Mouse (Mus musculus) ES-E14 (cell line): ENCODE data around the gene B4galt1. TPM values are rescaled to one million over a fixed set of nuclear protein-coding genes. Genes with fewer than 3 reads are reported as not detected.

Source experiments
- DNase-seq: peaks from one replicate; pipeline ENCODE4 v3.0.0-alpha.2; 2013; ENCODE audit warnings: low read depth, low spot score
- H3K27ac ChIP-seq: 2 replicates; pipeline ENCODE4 v1.5.1; 2012; ENCODE audit warnings: low read depth, mild to moderate bottlenecking, low read length, moderate library complexity, mixed read lengths; ENCODE audit not compliant: poor library complexity, insufficient read depth, severe bottlenecking
- H3K36me3 ChIP-seq: 2 replicates; pipeline ENCODE4 v1.6.1; 2012; ENCODE audit warnings: mild to moderate bottlenecking, low read length, moderate library complexity, mixed read lengths; ENCODE audit not compliant: control insufficient read depth, poor library complexity, insufficient read depth, severe bottlenecking
- H3K4me1 ChIP-seq, 2 experiments: fragments of 150-350 bp in 1 of 2; sonication (generic) in 1 of 2; 2 replicates each; pipeline ENCODE4 v1.6.1; 2012; ENCODE audit warnings: low read length in 2 of 2, mild to moderate bottlenecking in 1 of 2, mixed read lengths in 1 of 2; ENCODE audit not compliant: control insufficient read depth in 2 of 2, insufficient read depth in 2 of 2, poor library complexity in 1 of 2
- H3K4me3 ChIP-seq, 2 experiments: fragments of 150-350 bp in 1 of 2; sonication (generic) in 1 of 2; 2 replicates each; pipeline ENCODE4 v1.5.1; 2012; ENCODE audit warnings: low read length in 2 of 2, low read depth in 1 of 2, mild to moderate bottlenecking in 1 of 2, mixed read lengths in 1 of 2; ENCODE audit not compliant: insufficient read depth in 1 of 2, poor library complexity in 1 of 2, severe bottlenecking in 1 of 2
- H3K9ac ChIP-seq: 2 replicates; pipeline ENCODE4 v1.6.1; 2012; ENCODE audit warnings: low read depth, mild to moderate bottlenecking, low read length, mixed read lengths; ENCODE audit not compliant: poor library complexity, insufficient read depth, severe bottlenecking
- H3K9me3 ChIP-seq: fragments of 150-350 bp; sonication (generic); 2 replicates; pipeline ENCODE4 v1.6.1; 2012; ENCODE audit warnings: low read depth, mild to moderate bottlenecking, low read length; ENCODE audit not compliant: control insufficient read depth, insufficient read depth
- CHD2 ChIP-seq: IDR thresholded peaks from 2 replicates; pipeline ENCODE4 v1.6.1; 2014; ENCODE audit warnings: mild to moderate bottlenecking, low read depth, low read length, inconsistent platforms
- HCFC1 ChIP-seq: IDR thresholded peaks from 2 replicates; pipeline ENCODE4 v1.6.1; 2012; ENCODE audit warnings: low read length, inconsistent platforms, borderline replicate concordance; ENCODE audit not compliant: insufficient read depth
- MAFK ChIP-seq: IDR thresholded peaks from 2 replicates; pipeline ENCODE4 v1.6.1; 2014; ENCODE audit warnings: mild to moderate bottlenecking, low read depth, low read length, inconsistent platforms; ENCODE audit not compliant: insufficient read depth
- ZC3H11A ChIP-seq: IDR thresholded peaks from 2 replicates; pipeline ENCODE4 v1.6.1; 2012; ENCODE audit warnings: low read depth, mild to moderate bottlenecking, inconsistent platforms, low read length, borderline replicate concordance
- ZNF384 ChIP-seq: IDR thresholded peaks from 2 replicates; pipeline ENCODE4 v1.6.1; 2012; ENCODE audit warnings: low read depth, low read length, inconsistent platforms
- in situ Hi-C, 2 experiments: fragments of 600-800 bp; cut with MboI; formaldehyde crosslinking; loops; one replicate each; pipeline ENCODE4 v1.15.1; 2025; ENCODE audit warnings: low sequenced_read_pairs in 2 of 2, inconsistent platforms in 1 of 2; ENCODE audit not compliant: unreplicated experiment in 2 of 2
- total RNA-seq: library from RNA; depleted of rRNA; stranded (reverse); fragments of 300-350 nt; gene quantifications from 2 replicates; pipeline ENCODE4 v1.2.3, GENCODE M21; 2012

The B4galt1 gene
- total RNA-seq, 1 experiment, result 29.2 TPM

GRCm38 (mm10) chr4:40852249-40852781 lies 1.5 kb downstream of the B4galt1 start:
- in situ Hi-C loops, result no loop called here
- Histone ChIP-seq H3K9me3 (no peaks in the 10 kb centered on the region), H3K4me3 (peak overlapping the region; percentile 86 to 90), H3K27ac (no peak overlapping the region), H3K36me3 (no peaks in the 10 kb centered on the region; the same call in 1 of the 2 replicates), H3K4me1 (peaks cover 4 to 9% of the 10 kb centered on the region in 2 experiments; a peak in 2 of 4 replicates), H3K9ac (peak overlapping the region; percentile 64; the same call in 1 of the 2 replicates)
- TF ChIP-seq ZC3H11A (no peak), MAFK (no peak), ZNF384 (no peak), HCFC1 (no peak), CHD2 (no peak)
- DNase-seq, result no peak

- no peaks in the 10 kb centered on the region; the same call in 1 of the 2 replicates for H3K36me3 ChIP-seq
- no peaks in the 10 kb centered on the region for H3K9me3 ChIP-seq
- H3K27ac ChIP-seq, result no peak overlapping the region
- in situ Hi-C loops, result no loop called here
- DNase-seq, result no peak
- no peak overlapping the region; a peak in 1 of 4 replicates for H3K4me3 ChIP-seq
- H3K9ac ChIP-seq, result no peak overlapping the region
- H3K4me1 ChIP-seq, result peaks cover 4 to 8% of the 10 kb centered on the region in 2 experiments; a peak in 2 of 4 replicates
- no peak for TF ChIP-seq HCFC1
- TF ChIP-seq ZC3H11A, result no peak
- no peak for TF ChIP-seq CHD2
- no peak for TF ChIP-seq MAFK
- TF ChIP-seq ZNF384, result no peak
These were observed 2.0 kb downstream of the B4galt1 start for GRCm38 (mm10) chr4:40851763-40852248.

DNA sequence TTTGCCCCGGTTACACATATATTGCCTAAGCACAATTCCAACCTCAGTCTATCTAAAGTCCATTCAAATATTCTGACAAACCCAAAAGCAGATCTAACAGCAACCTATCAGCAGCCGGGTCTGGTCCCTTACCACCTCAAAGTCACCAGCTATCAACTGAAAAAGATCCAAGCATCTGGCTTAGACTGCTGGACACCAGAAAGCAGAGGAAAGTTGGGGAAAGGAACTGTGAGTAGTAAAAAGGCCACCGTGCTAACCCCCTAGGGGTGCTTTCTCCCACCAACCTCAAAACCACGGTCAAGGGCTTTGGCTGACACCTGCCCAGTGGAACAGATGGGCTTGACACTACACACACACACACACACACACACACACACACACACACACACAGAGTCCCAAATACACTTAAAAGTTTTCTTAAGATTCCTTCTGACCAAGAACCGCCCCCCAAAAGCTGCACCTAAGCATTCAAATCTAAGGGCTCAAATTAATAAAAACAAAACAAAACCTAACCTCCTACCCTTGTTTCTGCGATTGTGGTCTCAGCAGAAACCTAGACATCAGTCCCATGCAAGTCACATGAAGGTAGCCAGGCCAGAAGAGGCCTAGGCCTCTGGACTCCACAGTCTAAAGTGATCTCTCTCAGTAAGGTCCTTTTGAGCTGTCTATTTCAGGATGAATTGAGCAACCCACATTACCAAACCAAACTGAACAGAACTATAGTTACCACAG lies 2.6 kb downstream of the B4galt1 start:
- in situ Hi-C loops, result no loop called here
- Histone ChIP-seq H3K36me3 (no peaks in the 10 kb centered on the region; the same call in 1 of the 2 replicates), H3K27ac (no peak overlapping the region), H3K9ac (no peak overlapping the region), H3K4me3 (no peak overlapping the region), H3K9me3 (no peaks in the 10 kb centered on the region), H3K4me1 (peaks cover 4 to 7% of the 10 kb centered on the region in 2 experiments; a peak in 2 of 4 replicates)
- DNase-seq, result no peak
- no peak for TF ChIP-seq HCFC1
- no peak for TF ChIP-seq CHD2
- TF ChIP-seq MAFK, result no peak
- no peak for TF ChIP-seq ZNF384
- no peak for TF ChIP-seq ZC3H11A

GRCm38 (mm10) chr4:40850582-40850981 lies 3.2 kb downstream of the B4galt1 start:
- no peak overlapping the region for H3K4me3 ChIP-seq
- in situ Hi-C loops, result no loop called here
- no peaks in the 10 kb centered on the region for H3K9me3 ChIP-seq
- peaks cover 4 to 6% of the 10 kb centered on the region in 2 experiments; a peak in 2 of 4 replicates for H3K4me1 ChIP-seq
- no peaks in the 10 kb centered on the region; the same call in 1 of the 2 replicates for H3K36me3 ChIP-seq
- no peak overlapping the region for H3K27ac ChIP-seq
- no peak for TF ChIP-seq ZC3H11A
- no peak for TF ChIP-seq CHD2
- TF ChIP-seq ZNF384, result no peak
- no peak for TF ChIP-seq MAFK
- TF ChIP-seq HCFC1, result no peak
- H3K9ac ChIP-seq, result no peak overlapping the region
- no peak for DNase-seq
